Mouse (Mus musculus) forebrain, postnatal 0 days (tissue): ENCODE measurements around the gene Tchhl1. TPM values are rescaled to one million over a fixed set of nuclear protein-coding genes. Genes with fewer than 3 reads are reported as not detected.
"Not testable (repeated sequence)": the region's sequence is repeated elsewhere in the genome, so short reads cannot be mapped to it uniquely, and the experiment has no call there.

Experiments used
- ATAC-seq: fragments of 200-750 bp; cut with Nextera tagmentation; 2 replicates; pipeline ENCODE4 v1.8.0; 2017; ENCODE audit warnings: mild to moderate bottlenecking, moderate library complexity
- DNase-seq: peaks from one replicate; pipeline ENCODE4 v3.0.0-alpha.2; 2015
- H3K27ac ChIP-seq: fragments of 300-500 bp; sonication (generic); 2 replicates; pipeline ENCODE4 v1.5.1; 2014; ENCODE audit warnings: low read depth, mild to moderate bottlenecking, antibody characterized with exemption, low read length, moderate library complexity, mixed read lengths
- H3K27me3 ChIP-seq: fragments of 300-500 bp; sonication (generic); 2 replicates; pipeline ENCODE4 v1.6.1; 2014; ENCODE audit warnings: mild to moderate bottlenecking, low read length, mixed read lengths; ENCODE audit not compliant: insufficient read depth
- H3K36me3 ChIP-seq: fragments of 300-500 bp; sonication (generic); 2 replicates; pipeline ENCODE4 v1.6.1; 2014; ENCODE audit warnings: mild to moderate bottlenecking, moderate library complexity; ENCODE audit not compliant: insufficient read depth
- H3K4me1 ChIP-seq: fragments of 300-500 bp; sonication (generic); 2 replicates; pipeline ENCODE4 v1.6.1; 2014; ENCODE audit warnings: antibody characterized with exemption; ENCODE audit not compliant: insufficient read depth
- H3K4me2 ChIP-seq: fragments of 300-500 bp; sonication (generic); 2 replicates; pipeline ENCODE4 v1.6.1; 2014; ENCODE audit warnings: low read depth, mild to moderate bottlenecking, moderate library complexity
- H3K4me3 ChIP-seq: fragments of 300-500 bp; sonication (generic); 2 replicates; pipeline ENCODE4 v1.5.1; 2014; ENCODE audit warnings: low read depth, low read length, mixed read lengths
- H3K9ac ChIP-seq: fragments of 300-500 bp; sonication (generic); 2 replicates; pipeline ENCODE4 v1.6.1; 2014; ENCODE audit warnings: mild to moderate bottlenecking
- H3K9me3 ChIP-seq: fragments of 300-500 bp; sonication (generic); 2 replicates; pipeline ENCODE4 v1.6.1; 2016; ENCODE audit warnings: low read length
- CTCF ChIP-seq: sonication (generic); IDR thresholded peaks from 2 replicates; pipeline ENCODE4 v1.5.1; 2016; ENCODE audit warnings: antibody characterized with exemption, control low read depth, low read depth
- WGBS: fragments of 180-500 bp; shearing (Covaris S2); extraction: QIAGEN DNeasy Blood & Tissue Kit; methylation state at CpG from one replicate; pipeline ENCODE4 v1.1.7; 2014; 5-methylcytosine and 5-hydroxymethylcytosine counted together
- polyA plus RNA-seq: library from polyadenylated mRNA; unstranded; fragments of >200 nt; fragmentation: Nextera tagmentation; extraction: Ambion mirVana; gene quantifications from 2 replicates; pipeline ENCODE4 v1.2.1, GENCODE M21; 2015
- total RNA-seq: library from RNA; depleted of rRNA; stranded (reverse); fragments of >200 nt; gene quantifications from 2 replicates; pipeline ENCODE4 v1.2.3, GENCODE M21; 2014

Gene Tchhl1
- total and polyA plus RNA-seq, 2 experiments from 2014 or later: not detected

DNA sequence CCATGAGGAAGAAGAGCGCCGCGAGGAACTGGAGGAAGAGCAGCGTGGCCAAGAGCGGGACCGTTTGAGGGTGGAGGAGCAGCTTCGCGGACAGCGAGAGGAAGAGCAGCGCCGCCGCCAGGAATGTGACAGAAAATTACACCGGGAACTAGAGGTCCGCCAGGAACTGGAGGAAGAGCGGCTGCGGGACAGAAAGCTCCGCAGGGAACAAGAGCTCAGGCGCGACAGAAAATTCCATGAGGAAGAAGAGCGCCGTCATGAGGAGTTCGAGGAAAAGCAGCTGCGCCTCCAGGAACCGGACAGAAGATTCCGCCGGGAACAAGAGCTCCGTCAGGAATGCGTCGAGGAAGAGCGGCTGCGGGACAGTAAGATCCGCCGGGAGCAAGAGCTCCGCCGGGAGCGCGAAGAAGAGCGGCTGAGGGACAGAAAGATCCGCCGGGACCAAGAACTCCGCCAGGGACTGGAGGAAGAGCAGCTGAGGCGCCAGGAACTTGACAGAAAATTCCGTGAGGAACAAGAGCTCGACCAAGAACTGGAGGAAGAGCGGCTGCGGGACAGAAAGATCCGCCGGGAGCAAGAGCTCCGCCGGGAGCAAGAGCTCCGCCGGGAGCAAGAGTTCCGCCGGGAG is 22.3 kb upstream of the Tchhl1 start:
- Histone ChIP-seq H3K4me2 (peak overlapping the region; percentile 93), H3K27me3 (peaks cover 27% of the 10 kb centered on the region), H3K4me3 (peak overlapping the region; percentile 58), H3K9ac (peak overlapping the region; percentile 40), H3K27ac (no peak overlapping the region), H3K4me1 (no peaks in the 10 kb centered on the region), H3K36me3 (no peaks in the 10 kb centered on the region), H3K9me3 (no peaks in the 10 kb centered on the region)
- ATAC-seq: no peak
- DNase-seq: peak; percentile 45
- peak; percentile 24; the same call in 1 of the 2 replicates for TF ChIP-seq CTCF
- 2% methylated on average over 54 of the region's 54 CpGs for WGBS

GRCm38 (mm10) chr3:93446756-93447137 is 21.8 kb upstream of the Tchhl1 start:
- DNase-seq, H3K4me1 ChIP-seq, H3K27ac ChIP-seq, H3K9me3 ChIP-seq, ATAC-seq, H3K36me3 ChIP-seq: not testable (repeated sequence)
- WGBS: 3% methylated on average over 32 of the region's 32 CpGs
- peak overlapping the region; percentile 58 for H3K4me3 ChIP-seq
- H3K9ac ChIP-seq: peak overlapping the region; percentile 45
- peak overlapping the region; percentile 93 for H3K4me2 ChIP-seq
- peaks cover 29% of the 10 kb centered on the region for H3K27me3 ChIP-seq

DNA sequence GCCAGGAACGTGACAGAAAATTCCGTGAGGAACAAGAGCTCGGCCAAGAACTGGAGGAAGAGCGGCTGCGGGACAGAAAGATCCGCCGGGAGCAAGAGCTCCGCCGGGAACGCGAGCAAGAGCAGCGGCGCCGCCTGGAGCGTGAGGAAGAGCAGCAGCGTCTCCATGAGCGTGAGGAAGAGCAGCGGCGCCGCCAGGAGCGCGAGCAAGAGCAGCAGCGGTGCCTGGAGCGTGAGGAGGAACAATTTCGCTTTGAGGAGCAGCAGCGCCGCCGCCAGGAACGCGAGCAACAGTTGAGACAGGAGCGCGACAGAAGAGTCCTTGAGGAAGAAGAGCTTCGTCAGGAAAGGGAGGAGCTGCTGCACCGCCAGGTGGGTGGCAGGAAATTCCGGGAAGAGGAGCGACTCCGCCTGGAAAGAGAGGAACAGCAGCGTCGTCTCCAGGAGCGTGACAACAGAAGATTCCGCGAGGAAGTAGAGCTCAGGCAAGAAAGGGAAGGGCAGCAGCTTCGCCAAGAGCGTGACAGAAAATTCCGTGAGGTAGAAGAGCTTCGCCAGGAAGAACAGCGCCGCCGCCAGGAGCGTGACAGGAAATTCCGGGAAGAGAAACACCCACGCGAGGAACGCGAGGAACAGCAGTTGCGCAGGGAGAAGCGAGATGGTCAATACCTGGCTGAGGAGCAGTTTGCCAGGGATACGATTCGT is 21.3 kb upstream of the Tchhl1 start:
- no peak overlapping the region; the same call in 1 of the 2 replicates for H3K27ac ChIP-seq
- peak overlapping the region; percentile 58 for H3K4me3 ChIP-seq
- WGBS: under 1% methylated on average over 59 of the region's 59 CpGs

GRCm38 (mm10) chr3:93466556-93466955 is 2.0 kb upstream of the Tchhl1 start:
- DNase-seq: no peak
- TF ChIP-seq CTCF: no peak
- WGBS: 72% methylated on average over 3 of the region's 3 CpGs
- H3K9me3 ChIP-seq: no peaks in the 10 kb centered on the region
- H3K9ac ChIP-seq: no peak overlapping the region
- no peaks in the 10 kb centered on the region for H3K36me3 ChIP-seq
- no peak overlapping the region for H3K27ac ChIP-seq
- H3K4me1 ChIP-seq: no peaks in the 10 kb centered on the region
- H3K4me2 ChIP-seq: no peak overlapping the region
- no peak for ATAC-seq
- H3K27me3 ChIP-seq: no peaks in the 10 kb centered on the region
- no peak overlapping the region for H3K4me3 ChIP-seq

More for the DNA sequence above, 21.3 kb upstream of the Tchhl1 start:
- Histone ChIP-seq H3K4me2 (peak overlapping the region; percentile 93), H3K9ac (peak overlapping the region; percentile 45), H3K36me3 (no peaks in the 10 kb centered on the region), H3K27me3 (peaks cover 27% of the 10 kb centered on the region), H3K9me3 (no peaks in the 10 kb centered on the region), H3K4me1 (no peaks in the 10 kb centered on the region)
- peak; percentile 62 for TF ChIP-seq CTCF
- DNase-seq (peak; percentile 82), ATAC-seq (peak; percentile 62)

- DNase-seq (no peak), ATAC-seq (no peak)
- Histone ChIP-seq H3K4me2 (no peak overlapping the region), H3K4me3 (no peak overlapping the region), H3K27ac (no peak overlapping the region), H3K9me3 (no peaks in the 10 kb centered on the region), H3K36me3 (no peaks in the 10 kb centered on the region), H3K4me1 (no peaks in the 10 kb centered on the region), H3K27me3 (no peaks in the 10 kb centered on the region), H3K9ac (no peak overlapping the region)
- no peak for TF ChIP-seq CTCF
- 86% methylated on average over 4 of the region's 4 CpGs for WGBS
These were observed 1.4 kb upstream of the Tchhl1 start for GRCm38 (mm10) chr3:93467130-93467529.

DNA sequence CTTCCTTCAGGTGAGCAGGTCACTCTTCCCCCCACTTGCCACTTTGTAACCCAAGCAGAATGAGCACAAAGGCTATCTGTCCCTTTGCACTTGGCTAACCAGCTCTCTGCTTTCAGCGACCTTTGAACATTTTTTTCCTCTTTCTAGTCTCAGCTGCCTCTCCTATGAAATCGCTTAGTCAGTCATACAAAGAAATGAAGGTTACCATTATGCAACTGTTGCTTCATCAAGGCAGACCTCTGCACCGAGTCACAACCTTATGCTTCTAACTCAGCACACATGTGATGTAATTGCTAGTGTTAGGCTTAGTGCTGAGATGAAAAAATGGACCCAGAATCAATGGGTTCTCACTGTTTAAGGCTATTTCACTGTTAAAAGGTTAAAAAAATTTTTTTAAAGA is 1.1 kb downstream of the Tchhl1 start:
- Histone ChIP-seq H3K9ac (no peak overlapping the region), H3K4me1 (no peaks in the 10 kb centered on the region), H3K36me3 (no peaks in the 10 kb centered on the region), H3K27ac (no peak overlapping the region), H3K27me3 (no peaks in the 10 kb centered on the region), H3K4me2 (no peak overlapping the region), H3K9me3 (no peaks in the 10 kb centered on the region), H3K4me3 (no peak overlapping the region)
- 79% methylated on average over 3 of the region's 3 CpGs for WGBS
- ATAC-seq (no peak), DNase-seq (no peak)
- TF ChIP-seq CTCF: no peak

GRCm38 (mm10) chr3:93480053-93480452 is 11.5 kb downstream of the Tchhl1 start:
- no peak overlapping the region for H3K9ac ChIP-seq
- TF ChIP-seq CTCF: no peak
- H3K27ac ChIP-seq: no peak overlapping the region
- H3K4me3 ChIP-seq: no peak overlapping the region
- ATAC-seq (no peak), DNase-seq (no peak)
- WGBS: 92% methylated on average over 1 of the region's 1 CpGs
- no peaks in the 10 kb centered on the region for H3K4me1 ChIP-seq
- H3K4me2 ChIP-seq: no peak overlapping the region
- no peaks in the 10 kb centered on the region for H3K36me3 ChIP-seq
- H3K27me3 ChIP-seq: no peaks in the 10 kb centered on the region
- no peaks in the 10 kb centered on the region for H3K9me3 ChIP-seq
